Mouse (Mus musculus): ENCODE measurements around the gene Tmem147. TPM values are rescaled to one million over a fixed set of nuclear protein-coding genes. Genes with fewer than 3 reads are reported as not detected.
A peak's percentile ranks its signal among the peaks of the same experiment; 100 is the strongest.
"Not testable (repeated sequence)": the region's sequence is repeated elsewhere in the genome, so short reads cannot be mapped to it uniquely, and the experiment has no call there.

The Tmem147 gene
- polyA plus RNA-seq, 1 experiment from 2014 or later, result 220 TPM

DNA sequence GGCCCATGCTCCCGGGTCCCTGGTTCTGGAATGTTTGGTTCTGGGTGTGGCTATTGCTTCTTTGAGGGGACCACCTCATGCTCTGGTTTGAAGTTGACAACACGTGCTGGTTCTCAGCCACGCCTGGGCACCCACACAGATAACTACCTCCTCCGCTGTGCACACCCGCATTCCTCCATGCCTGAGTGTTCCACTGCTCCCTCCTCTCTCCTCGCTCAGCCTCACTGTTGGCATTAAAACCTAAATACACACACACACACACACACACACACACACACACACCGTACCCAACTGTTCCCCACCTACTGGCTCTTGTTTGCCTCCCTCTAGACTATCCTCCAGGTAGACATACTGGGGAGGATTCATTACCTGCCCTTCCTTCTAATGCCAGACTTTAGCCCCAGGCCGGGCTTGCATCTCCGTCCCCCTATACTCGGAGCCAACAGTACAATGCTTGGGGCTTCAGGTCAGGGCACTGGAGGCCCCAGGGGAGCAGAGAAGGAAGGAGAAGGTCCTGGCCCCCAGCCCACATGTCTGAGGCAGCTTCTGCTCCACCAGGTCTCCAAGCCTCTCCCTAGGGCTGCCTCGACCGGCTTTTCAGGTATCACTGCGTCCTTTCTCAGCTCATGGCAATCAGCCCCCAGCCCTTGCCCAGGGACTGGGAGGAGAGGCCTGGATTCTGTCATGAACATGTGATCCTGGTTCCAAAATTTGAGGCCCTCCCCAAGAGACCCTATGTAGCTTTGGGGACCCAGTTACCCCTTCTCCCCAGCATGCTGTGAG lies 20.7 kb upstream of the Tmem147 start:
- ATAC-seq, result peak; percentile 63
- WGBS, result 70% methylated on average over 13 of the region's 13 CpGs
- Histone ChIP-seq H3K36me3 (no peaks in the 10 kb centered on the region), H3K4me2 (replicated peaks) (no peak overlapping the region), H3K4me3 (replicated peaks) (no peak overlapping the region), H3K9me3 (no peaks in the 10 kb centered on the region), H3K27me3 (replicated peaks) (no peaks in the 10 kb centered on the region), H3K4me1 (replicated peaks) (no peaks in the 10 kb centered on the region; the same call in 1 of the 2 replicates), H3K9ac (no peak overlapping the region), H3K27ac (no peak overlapping the region)

DNA sequence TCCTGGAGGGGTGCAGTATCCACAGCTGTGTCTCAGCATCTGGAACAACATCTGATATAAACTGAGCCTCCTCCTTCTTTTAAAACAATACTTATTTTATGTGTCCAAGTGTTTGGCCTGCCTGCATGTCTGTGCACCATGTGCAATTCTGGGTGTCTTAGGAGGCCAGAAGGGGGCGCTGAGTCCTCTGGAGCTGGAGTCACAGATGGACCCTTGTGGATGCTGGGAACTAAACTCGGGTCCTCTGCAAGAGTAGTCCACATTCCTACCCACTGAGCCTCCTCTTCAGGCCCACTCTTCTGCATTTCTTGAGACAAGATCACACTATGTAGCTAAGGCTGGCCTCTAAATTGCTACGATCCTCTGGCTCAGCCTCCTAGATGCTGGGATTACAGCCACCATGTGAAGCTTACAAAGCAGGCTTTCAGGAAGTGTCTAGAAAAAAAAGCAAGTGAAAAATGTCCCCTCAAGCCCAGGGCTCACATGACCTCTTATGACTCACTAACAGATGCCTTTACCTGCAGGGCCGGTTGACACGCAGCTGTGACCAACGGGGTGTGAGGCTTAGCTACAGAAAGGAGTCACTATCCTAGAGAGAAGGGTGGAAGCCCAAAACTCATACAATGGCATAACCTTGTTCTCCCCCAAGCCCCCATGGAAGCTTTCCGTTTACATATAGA lies 18.3 kb upstream of the Tmem147 start:
- Histone ChIP-seq H3K4me1 (replicated peaks) (no peaks in the 10 kb centered on the region; the same call in 1 of the 2 replicates), H3K4me2 (replicated peaks) (no peak overlapping the region), H3K4me3 (replicated peaks) (no peak overlapping the region), H3K9ac (no peak overlapping the region), H3K27me3 (replicated peaks) (no peaks in the 10 kb centered on the region), H3K36me3 (no peaks in the 10 kb centered on the region), H3K9me3 (no peaks in the 10 kb centered on the region), H3K27ac (no peak overlapping the region)
- ATAC-seq, result no peak
- WGBS, result 73% methylated on average over 7 of the region's 7 CpGs

DNA sequence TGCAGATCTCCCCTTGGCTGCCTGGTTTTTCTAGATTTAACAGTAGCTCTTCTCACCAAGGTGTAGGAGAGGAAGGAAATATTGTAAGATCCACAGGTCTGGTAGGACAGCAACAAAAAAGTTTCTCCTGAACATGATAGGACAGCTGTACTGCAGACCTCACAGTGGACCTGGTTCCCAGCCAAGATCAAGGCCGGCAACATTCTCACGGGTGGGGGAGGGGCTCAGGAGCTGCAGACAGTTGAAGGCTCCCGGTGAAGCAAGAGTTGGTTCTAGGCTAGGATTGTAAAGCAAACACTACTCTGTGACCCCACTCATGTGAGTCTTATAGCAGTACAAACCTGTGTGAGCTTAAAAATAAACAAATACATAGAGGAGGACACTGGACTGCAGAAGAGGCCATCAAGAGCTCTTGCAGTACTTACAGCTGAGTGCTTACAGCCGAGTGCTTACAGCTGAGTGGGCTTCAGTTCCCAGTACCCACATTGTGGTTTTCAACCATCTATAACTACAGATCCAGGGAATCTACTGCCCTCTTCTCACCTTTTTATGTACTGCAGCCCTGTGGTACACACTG lies 14.8 kb upstream of the Tmem147 start:
- Histone ChIP-seq H3K4me1 (replicated peaks) (no peaks in the 10 kb centered on the region), H3K9me3 (no peaks in the 10 kb centered on the region), H3K27ac (no peak overlapping the region), H3K27me3 (replicated peaks) (no peaks in the 10 kb centered on the region), H3K4me3 (replicated peaks) (no peak overlapping the region), H3K36me3 (no peaks in the 10 kb centered on the region), H3K4me2 (replicated peaks) (no peak overlapping the region), H3K9ac (no peak overlapping the region)
- WGBS, result 36% methylated on average over 4 of the region's 4 CpGs
- ATAC-seq, result peak; percentile 55

DNA sequence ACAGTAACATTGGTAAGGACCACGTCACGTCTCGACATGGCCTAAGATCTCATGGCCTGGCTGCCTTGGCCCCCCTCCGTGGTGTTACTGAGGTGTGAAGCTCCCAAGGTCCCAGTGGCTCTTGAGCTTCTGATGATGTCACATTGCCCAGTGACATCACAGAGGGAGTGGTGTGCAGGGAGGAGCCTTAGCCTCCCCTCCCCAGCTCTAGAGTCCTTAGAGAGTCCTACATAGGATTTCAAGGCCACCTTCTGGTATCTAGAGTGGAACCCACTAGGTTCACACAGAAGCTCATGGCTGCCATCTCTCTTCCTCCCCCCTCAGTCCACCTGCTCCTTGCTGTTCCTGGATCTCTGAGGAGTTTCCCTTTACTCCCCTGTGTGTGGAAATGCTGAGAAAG lies 14.3 kb upstream of the Tmem147 start, which contains the start of gene Gapdhs:
Gene Gapdhs, minus strand, starts transcription at position 65 of the 400 bp plus-strand sequence.
- H3K9ac ChIP-seq; H3K9me3 ChIP-seq; H3K27me3 ChIP-seq (replicated peaks); H3K4me1 ChIP-seq (replicated peaks); H3K27ac ChIP-seq; H3K36me3 ChIP-seq; H3K4me2 ChIP-seq (replicated peaks); H3K4me3 ChIP-seq (replicated peaks): not testable (repeated sequence)
- WGBS, result 69% methylated on average over 4 of the region's 4 CpGs
- peak; percentile 17; the same call in 1 of the 2 replicates for ATAC-seq

DNA sequence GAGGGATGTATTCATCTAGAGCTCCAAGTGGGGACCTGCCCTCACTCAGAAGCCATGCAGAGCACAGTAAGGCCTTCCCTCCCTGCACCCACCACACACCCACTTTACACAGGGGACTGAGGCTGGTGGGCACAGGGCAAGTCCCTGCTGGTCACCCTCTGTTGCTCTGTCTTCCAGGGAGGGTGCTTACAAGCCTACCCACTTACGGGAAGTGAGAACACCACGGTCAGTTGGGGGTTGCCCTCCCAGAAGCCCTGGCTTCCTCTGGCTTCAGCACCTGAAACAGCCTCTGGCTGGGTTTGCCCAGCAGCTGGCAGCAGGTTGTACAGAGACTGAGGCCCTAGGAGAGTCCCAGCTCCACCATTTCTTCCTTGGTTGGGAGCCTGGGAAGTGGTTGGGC lies 13.2 kb upstream of the Tmem147 start:
- not testable (repeated sequence) for H3K4me2 ChIP-seq (replicated peaks); ATAC-seq; H3K9ac ChIP-seq; H3K9me3 ChIP-seq; H3K27me3 ChIP-seq (replicated peaks); H3K4me3 ChIP-seq (replicated peaks); H3K4me1 ChIP-seq (replicated peaks); H3K36me3 ChIP-seq; H3K27ac ChIP-seq
- 72% methylated on average over 2 of the region's 2 CpGs for WGBS

DNA sequence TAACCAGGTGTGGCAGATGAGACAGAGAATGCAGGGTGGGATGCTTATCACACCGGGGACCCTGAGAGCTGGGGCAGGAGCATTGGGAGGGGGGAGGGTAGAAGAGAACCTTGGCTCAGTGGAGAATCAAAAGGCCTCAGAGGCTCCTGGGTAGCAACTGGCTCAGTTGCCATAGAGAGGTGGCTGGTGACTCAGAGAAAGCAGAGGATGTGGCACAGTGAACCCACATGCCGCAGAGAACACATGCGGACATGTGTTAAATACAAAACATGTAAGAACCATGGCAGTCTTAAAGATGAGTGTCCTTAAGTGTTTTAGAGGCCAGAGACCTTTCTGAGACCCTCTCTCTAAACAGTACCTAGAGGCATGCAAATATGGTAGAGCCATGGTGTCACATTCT lies 6.9 kb upstream of the Tmem147 start:
- ATAC-seq, result no peak
- Histone ChIP-seq H3K4me1 (replicated peaks) (no peaks in the 10 kb centered on the region), H3K27ac (no peak overlapping the region), H3K9me3 (no peaks in the 10 kb centered on the region), H3K4me2 (replicated peaks) (no peak overlapping the region), H3K9ac (no peak overlapping the region), H3K36me3 (peaks cover 16% of the 10 kb centered on the region), H3K27me3 (replicated peaks) (no peaks in the 10 kb centered on the region), H3K4me3 (replicated peaks) (no peak overlapping the region)
- 93% methylated on average over 3 of the region's 3 CpGs for WGBS

DNA sequence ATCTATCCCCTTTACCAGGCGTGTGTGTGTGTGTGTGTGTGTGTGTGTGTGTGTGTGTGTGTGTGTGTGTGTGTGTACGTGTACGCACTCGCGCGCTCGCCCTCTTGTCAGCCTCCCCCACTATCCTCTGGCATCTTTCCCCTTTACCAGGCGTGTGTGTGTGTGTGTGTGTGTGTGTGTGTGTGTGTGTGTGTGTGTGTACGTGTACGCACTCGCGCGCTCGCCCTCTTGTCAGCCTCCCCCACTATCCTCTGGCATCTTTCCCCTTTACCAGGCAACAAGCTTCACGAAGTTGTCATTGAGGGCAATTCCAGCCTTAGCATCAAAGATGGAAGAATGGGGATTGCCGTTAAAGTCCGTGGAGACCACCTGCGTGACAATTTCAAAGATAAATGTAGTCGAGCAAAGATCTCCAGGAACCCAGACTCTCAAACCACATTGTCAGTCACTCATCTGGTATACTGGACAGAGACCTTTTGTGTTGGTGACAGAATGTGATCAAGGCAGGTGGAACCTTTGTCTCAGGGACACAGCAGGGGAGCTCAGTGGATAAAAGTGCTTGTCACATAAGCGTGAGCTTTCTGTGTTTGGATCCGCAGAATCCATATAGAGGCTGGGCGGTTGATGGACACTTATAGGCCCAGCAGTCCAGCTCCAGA lies 853 bp upstream of the Tmem147 start:
- Histone ChIP-seq H3K36me3 (peaks cover 10% of the 10 kb centered on the region), H3K9ac (peak overlapping the region; percentile 90), H3K4me1 (replicated peaks) (peaks cover 21% of the 10 kb centered on the region; the same call in 1 of the 2 replicates), H3K27ac (peak overlapping the region; percentile 85), H3K4me2 (replicated peaks) (peak overlapping the region; percentile 74), H3K4me3 (replicated peaks) (peak overlapping the region; percentile 66)
- WGBS, result 14% methylated on average over 20 of the region's 22 CpGs
- not testable (repeated sequence) for H3K9me3 ChIP-seq; H3K27me3 ChIP-seq (replicated peaks); ATAC-seq

DNA sequence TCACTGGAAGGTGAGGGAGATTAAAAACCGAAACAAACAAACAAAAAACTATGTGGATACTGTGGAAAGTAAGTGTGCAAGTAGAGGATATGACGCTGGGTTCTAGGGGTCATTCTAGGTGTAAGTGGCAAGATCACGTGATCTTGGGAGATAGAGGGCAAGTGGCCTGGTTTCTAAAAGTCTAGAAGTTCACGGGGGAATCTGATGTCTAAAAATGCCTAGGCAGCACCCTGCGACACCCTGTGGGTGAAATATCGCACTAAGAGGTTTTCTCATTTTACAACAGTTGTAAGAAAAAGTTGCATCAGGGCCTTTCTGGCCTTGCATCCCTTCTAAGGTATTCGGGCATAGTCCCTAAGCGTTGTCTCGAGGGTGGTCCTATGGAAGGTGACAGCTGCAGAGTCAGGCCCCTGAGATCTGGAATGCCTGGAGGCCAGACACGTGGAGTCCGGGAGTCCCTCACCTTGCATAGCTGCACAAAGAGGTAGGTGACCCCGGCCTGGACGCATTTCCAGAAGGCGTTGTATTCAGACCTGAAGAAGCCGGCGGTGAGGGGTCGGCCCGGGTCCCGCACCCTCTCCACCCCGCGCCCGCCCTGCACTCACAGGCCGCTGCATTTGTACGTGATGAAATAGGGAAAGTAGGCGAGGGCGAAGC lies 473 bp downstream of the Tmem147 start:
- peaks cover 21% of the 10 kb centered on the region; the same call in 1 of the 2 replicates for H3K4me1 ChIP-seq (replicated peaks)

DNA sequence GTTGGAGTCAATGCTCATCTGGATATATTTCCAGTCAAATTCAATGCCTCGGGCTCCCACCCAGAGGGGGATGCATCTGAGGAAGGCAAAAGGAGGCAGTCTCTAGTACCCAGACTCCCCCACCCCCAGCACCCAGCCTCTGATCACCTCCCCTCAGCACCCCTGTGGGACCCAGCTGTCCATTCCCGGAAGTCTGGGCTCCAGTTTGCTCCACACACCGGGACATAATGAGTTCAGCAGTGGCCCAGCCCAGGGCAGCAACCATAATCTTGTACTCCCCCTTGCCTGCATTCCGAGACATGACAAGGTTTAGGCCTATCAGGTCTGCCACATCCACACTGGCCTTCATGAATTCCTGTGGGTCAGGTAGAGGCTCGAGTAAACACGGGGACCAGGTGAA lies 1.1 kb downstream of the Tmem147 start:
- H3K27me3 ChIP-seq (replicated peaks), result no peaks in the 10 kb centered on the region
- peaks cover 5% of the 10 kb centered on the region for H3K36me3 ChIP-seq
- peak overlapping the region; percentile 90; the same call in 1 of the 2 replicates for H3K9ac ChIP-seq
- H3K4me1 ChIP-seq (replicated peaks), result peaks cover 24% of the 10 kb centered on the region; the same call in 1 of the 2 replicates
- H3K4me3 ChIP-seq (replicated peaks), result peak overlapping the region; percentile 66
- no peak for ATAC-seq
- no peak overlapping the region for H3K27ac ChIP-seq
- H3K9me3 ChIP-seq, result no peaks in the 10 kb centered on the region
- 66% methylated on average over 6 of the region's 6 CpGs for WGBS
- H3K4me2 ChIP-seq (replicated peaks), result peak overlapping the region; percentile 74

More for the DNA sequence above, 473 bp downstream of the Tmem147 start:
- Histone ChIP-seq H3K27me3 (replicated peaks) (no peaks in the 10 kb centered on the region), H3K36me3 (peaks cover 10% of the 10 kb centered on the region), H3K9me3 (no peaks in the 10 kb centered on the region), H3K9ac (peak overlapping the region; percentile 90), H3K4me3 (replicated peaks) (peak overlapping the region; percentile 66), H3K4me2 (replicated peaks) (peak overlapping the region; percentile 74), H3K27ac (peak overlapping the region; percentile 85)
- WGBS, result 6% methylated on average over 26 of the region's 26 CpGs
- ATAC-seq, result peak; percentile 58

DNA sequence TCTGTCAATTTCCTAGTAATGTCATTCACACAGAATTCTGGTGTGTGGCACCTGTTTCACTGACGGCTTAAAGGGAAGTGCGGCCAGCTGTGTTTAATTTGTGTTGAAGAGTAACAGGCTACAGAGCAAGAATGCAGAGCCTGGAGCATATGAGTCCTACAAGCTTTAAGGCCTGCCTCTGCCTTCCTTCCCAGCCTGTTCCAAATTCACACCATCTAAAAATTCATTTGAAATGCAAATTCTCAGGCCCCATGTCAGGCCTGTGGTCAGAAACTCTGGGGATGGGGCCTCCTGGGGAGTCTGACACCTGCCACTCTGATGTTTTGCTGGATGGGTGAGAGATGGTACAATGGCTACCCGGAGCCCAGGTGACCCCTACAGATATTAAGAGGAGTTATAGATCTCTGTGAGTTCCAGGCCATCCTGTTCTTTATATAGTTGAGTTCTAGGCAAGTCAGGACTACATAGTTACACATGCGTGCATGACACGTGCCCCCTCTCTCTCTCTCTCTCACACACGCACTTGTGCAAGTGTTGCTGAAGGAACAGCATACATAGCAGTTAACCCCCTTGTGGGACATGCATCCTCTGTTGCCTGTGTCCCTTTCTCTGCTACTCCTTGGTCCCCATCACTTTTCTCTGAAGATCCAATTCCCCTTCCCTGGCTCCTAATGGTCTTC lies 5.9 kb downstream of the Tmem147 start:
- no peaks in the 10 kb centered on the region for H3K27me3 ChIP-seq (replicated peaks)
- ATAC-seq, result no peak
- no peaks in the 10 kb centered on the region for H3K9me3 ChIP-seq
- no peak overlapping the region for H3K27ac ChIP-seq
- no peaks in the 10 kb centered on the region for H3K36me3 ChIP-seq
- H3K4me3 ChIP-seq (replicated peaks), result no peak overlapping the region
- WGBS, result 61% methylated on average over 6 of the region's 6 CpGs
- H3K9ac ChIP-seq, result no peak overlapping the region
- H3K4me2 ChIP-seq (replicated peaks), result no peak overlapping the region
- H3K4me1 ChIP-seq (replicated peaks), result 0 out of 2 replicates have a peak, but pooled peaks cover 14% of the 10 kb centered on the region

DNA sequence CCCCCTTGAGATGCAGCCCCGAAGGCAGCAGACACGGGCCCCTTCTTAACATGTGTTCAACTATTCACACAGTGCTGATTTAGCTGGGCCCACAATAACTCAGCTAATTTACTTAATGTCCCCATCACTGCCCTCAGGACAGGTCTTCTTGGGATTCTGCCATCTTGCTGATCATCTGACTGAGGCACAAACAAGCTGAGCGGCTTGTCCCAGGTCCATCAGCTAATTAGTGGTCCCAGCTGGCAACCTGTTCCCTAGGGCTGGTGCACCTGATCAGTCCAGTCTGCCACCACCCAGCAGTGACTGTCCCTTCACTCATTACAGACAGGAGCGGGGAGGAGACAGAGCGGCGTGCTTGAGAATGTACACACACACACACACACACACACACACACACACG lies 8.1 kb downstream of the Tmem147 start:
- H3K9ac ChIP-seq, result no peak overlapping the region
- H3K4me2 ChIP-seq (replicated peaks), result no peak overlapping the region
- no peak overlapping the region for H3K4me3 ChIP-seq (replicated peaks)
- ATAC-seq, result no peak
- H3K27me3 ChIP-seq (replicated peaks), result 0 out of 2 replicates have a peak, but pooled peaks cover 3% of the 10 kb centered on the region
- no peaks in the 10 kb centered on the region for H3K36me3 ChIP-seq
- H3K27ac ChIP-seq, result no peak overlapping the region
- H3K4me1 ChIP-seq (replicated peaks), result peaks cover 14% of the 10 kb centered on the region
- 87% methylated on average over 7 of the region's 7 CpGs for WGBS
- H3K9me3 ChIP-seq, result no peaks in the 10 kb centered on the region

Data from intestine, embryonic 15.5 days (tissue).